Mouse (Mus musculus) adrenal gland, postnatal 14 days (tissue): ENCODE measurements around the gene Tex12. TPM values are rescaled to one million over a fixed set of nuclear protein-coding genes. Genes with fewer than 3 reads are reported as not detected.

Experiments used
- DNase-seq: peaks from one replicate; pipeline ENCODE4 v3.0.0; 2021; ENCODE audit warnings: mixed read lengths
- total RNA-seq: library from RNA; stranded (reverse); gene quantifications from 2 replicates; pipeline ENCODE4 v1.2.3, GENCODE M21; 2021

Gene Tex12
- total RNA-seq, 1 experiment from 2014 or later, result not detected

DNA sequence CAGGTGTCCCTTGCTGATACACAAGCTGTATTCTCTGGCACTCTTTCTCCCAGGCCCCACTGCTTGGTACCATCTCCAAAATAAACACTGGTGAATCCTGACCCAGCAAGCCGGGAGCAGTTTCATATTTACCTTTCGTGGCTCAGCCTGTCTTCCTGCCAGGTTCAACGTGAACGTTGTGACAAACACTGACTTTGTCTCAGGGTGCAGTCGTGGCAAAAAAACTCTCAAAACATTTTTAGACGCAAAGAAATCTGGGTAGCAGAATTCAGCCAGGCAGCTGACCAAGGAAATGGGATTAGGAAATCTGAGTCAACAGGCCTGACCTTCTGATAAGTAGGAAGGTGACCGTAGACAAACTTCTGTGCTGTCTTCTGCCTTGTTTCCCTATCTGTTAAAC, 53.6 kb downstream of the Tex12 start:
- DNase-seq, result no peak

Other genes starting within 250 kb of the Tex12 start
- 879 and 1,024 TPM in 2 replicates for gene Rpl10-ps3, start 216.4 kb downstream of the Tex12 start, total RNA-seq
- gene Plet1, start 66.8 kb downstream of the Tex12 start, total RNA-seq, result 0.33 and 0.41 TPM in 2 replicates
- gene Pts, start 32.6 kb downstream of the Tex12 start, total RNA-seq, result 68.9 and 73.9 TPM in 2 replicates
- 5.7 and 8.4 TPM in 2 replicates for gene Il18, start 6.5 kb downstream of the Tex12 start, total RNA-seq
- 2.1 and 3.7 TPM in 2 replicates for gene Bco2, start 6.1 kb downstream of the Tex12 start, total RNA-seq
- gene Sdhd, start 42.5 kb upstream of the Tex12 start, total RNA-seq, result 554 and 565 TPM in 2 replicates
- 171 and 184 TPM in 2 replicates for gene Timm8b, start 42.6 kb upstream of the Tex12 start, total RNA-seq
- 1.6 and 1.9 TPM in 2 replicates for gene Pih1d2, start 56.0 kb upstream of the Tex12 start, total RNA-seq
- gene Nkapd1, start 56.1 kb upstream of the Tex12 start, total RNA-seq, result 24.3 and 25.3 TPM in 2 replicates
- 252 and 279 TPM in 2 replicates for gene Dlat, start 98.5 kb upstream of the Tex12 start, total RNA-seq
- 8.4 and 9.5 TPM in 2 replicates for gene Dixdc1, start 178.2 kb upstream of the Tex12 start, total RNA-seq
- gene 2310030G06Rik, start 185.2 kb upstream of the Tex12 start, total RNA-seq, result 6.6 and 6.9 TPM in 2 replicates
- 21.4 and 29.2 TPM in 2 replicates for gene Cryab, start 190.0 kb upstream of the Tex12 start, total RNA-seq
- 1.5 and 1.9 TPM in 2 replicates for gene Hspb2, start 191.0 kb upstream of the Tex12 start, total RNA-seq
- 5.7 and 6.4 TPM in 2 replicates for gene Fdxacb1, start 206.9 kb upstream of the Tex12 start, total RNA-seq
- gene Alg9, start 213.7 kb upstream of the Tex12 start, total RNA-seq, result 26.0 and 28.4 TPM in 2 replicates
- gene 1110032A03Rik, start 214.2 kb upstream of the Tex12 start, total RNA-seq, result 35.5 and 37.2 TPM in 2 replicates